Mouse (Mus musculus): ENCODE data around the gene Idi2.

Gene Idi2

GRCm38 (mm10) chr13:8999464-8999863, 46.8 kb downstream of the Idi2 start:
- DNase-seq, result no peak

GRCm38 (mm10) chr13:9003306-9003705, 50.6 kb downstream of the Idi2 start:
- no peak for DNase-seq
